Comparison of ENCODE assay signal across 2 mouse cellular contexts in the genomic region with DNA sequence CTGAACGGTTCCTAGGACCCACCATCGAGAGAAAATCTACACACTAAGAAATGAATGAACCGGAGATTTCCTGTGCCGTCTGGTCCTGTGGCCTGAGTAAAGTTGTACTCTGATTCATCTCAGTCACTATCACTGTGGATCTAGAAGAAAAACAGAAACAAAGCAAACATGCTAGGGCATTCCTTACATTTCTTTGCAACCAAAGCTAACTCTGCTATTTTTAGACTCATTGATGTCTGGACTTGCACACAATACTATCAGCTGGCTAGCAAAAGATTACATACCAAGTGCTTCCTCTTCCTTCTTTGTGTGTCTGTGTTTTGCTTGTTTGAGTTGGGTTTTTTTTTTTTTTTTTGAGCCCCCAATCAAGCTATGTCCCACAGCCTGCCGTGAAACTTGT.
A peak's percentile ranks its signal among the peaks of the same experiment; 100 is the strongest.
TF ChIP-seq lines count a peak whose summit lies in the region.

No protein-coding gene starts in this region.

TF ChIP-seq in MEL, 35 proteins besides CTCF, POLR2A, EP300 and RAD21:
- TF ChIP-seq MEF2A (IDR thresholded peaks at IDR 0.05; ENCODE audit: extremely low read depth, insufficient replicate concordance, low read depth, low read length, poor library complexity, severe bottlenecking) (peak; percentile 87), POLR2AphosphoS5 (IDR thresholded peaks at IDR 0.05; ENCODE audit: borderline replicate concordance, low read depth, low read length) (no peak), ZKSCAN1 (IDR thresholded peaks at IDR 0.05; ENCODE audit: low read depth, low read length) (no peak), TAL1 (IDR thresholded peaks at IDR 0.05; ENCODE audit: low read length) (no peak), ZNF384 (IDR thresholded peaks at IDR 0.05; ENCODE audit: low read depth, low read length) (peak; percentile 88), KAT2A (conservative IDR thresholded peaks at IDR 0.05; ENCODE audit: low read depth, low read length) (no peak), GATA1 (IDR thresholded peaks at IDR 0.05; ENCODE audit: low read depth, low read length) (peak; percentile 65), ETS1 (IDR thresholded peaks at IDR 0.05; ENCODE audit: low read depth, low read length) (peak; percentile 93)

TF ChIP-seq in myocyte, 11 proteins besides CTCF, POLR2A, EP300 and RAD21:
- no peak for TF ChIP-seq MYOG (IDR thresholded peaks at IDR 0.05; ENCODE audit: control insufficient read depth in 1 of 3, insufficient read depth in 1 of 3, insufficient read length in 2 of 3, low read depth in 2 of 3)
- TF ChIP-seq USF1 (IDR thresholded peaks at IDR 0.05; ENCODE audit: low read depth) = no peak
- no peak for TF ChIP-seq REST (IDR thresholded peaks at IDR 0.05; ENCODE audit: insufficient read depth, insufficient read length)
- TF ChIP-seq TCF3 (IDR thresholded peaks at IDR 0.05; ENCODE audit: insufficient read length, low read depth) = no peak
- TF ChIP-seq SRF (IDR thresholded peaks at IDR 0.05; ENCODE audit: control insufficient read depth, insufficient read length, low read depth) = no peak
- TF ChIP-seq CEBPB (IDR thresholded peaks at IDR 0.05; ENCODE audit: insufficient read depth, poor library complexity, severe bottlenecking) = no peak
- no peak for TF ChIP-seq POLR2AphosphoS2 (IDR thresholded peaks at IDR 0.05; ENCODE audit: insufficient read length, low read depth)
- no peak for TF ChIP-seq MAX (IDR thresholded peaks at IDR 0.05; ENCODE audit: low read depth)
- no peak for TF ChIP-seq TCF12 (IDR thresholded peaks at IDR 0.05; ENCODE audit: insufficient read depth, poor library complexity, severe bottlenecking)
- TF ChIP-seq E2F4 (IDR thresholded peaks at IDR 0.05; ENCODE audit: insufficient read depth) = no peak
- no peak for TF ChIP-seq MYOD1 (IDR thresholded peaks at IDR 0.05; ENCODE audit: control insufficient read depth in 1 of 3, insufficient read length in 2 of 3, low read depth in 2 of 3)
